19 mouse cellular contexts compared by ENCODE assay signal in the genomic region with DNA sequence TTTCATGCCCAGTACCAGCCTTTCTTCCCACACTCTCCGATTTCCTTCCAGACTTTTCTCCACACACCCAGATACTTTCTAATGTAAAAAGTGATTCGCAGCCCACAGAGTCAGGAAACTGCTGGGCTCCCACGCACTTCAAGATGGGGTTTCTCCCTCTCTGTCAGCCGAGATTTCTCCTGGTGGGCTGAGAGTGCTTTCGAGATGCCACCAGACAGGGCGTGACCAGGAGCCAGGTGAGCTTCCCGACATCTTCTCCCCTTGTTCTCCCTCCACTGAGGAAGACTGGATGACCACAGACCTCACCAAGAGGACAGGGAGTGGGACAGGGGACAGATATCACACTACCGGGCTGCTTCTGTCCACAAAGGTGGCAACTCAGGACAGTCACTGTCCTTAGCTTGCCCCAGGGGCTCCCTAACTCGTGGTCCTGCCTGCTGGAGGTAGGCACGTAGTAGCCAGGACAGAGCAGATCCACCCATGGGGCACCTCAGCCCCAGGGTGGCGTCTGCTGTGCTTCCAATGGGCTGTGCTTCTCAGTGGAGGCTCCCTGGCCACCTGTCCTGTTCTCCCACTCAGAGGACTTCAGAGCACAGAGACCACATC. TPM values are rescaled to one million over a fixed set of nuclear protein-coding genes. Genes with fewer than 3 reads are reported as not detected.
DNase-seq lines count a peak whose midpoint lies in the region; ATAC-seq lines count a peak whose summit lies in the region.
"Had no signal": no experiment of that assay in that cellular context is flagged by ENCODE, and none has a peak within 500 bp of the region (broad histone marks: within the 10 kb centered on the region; RNA-seq: fewer than 3 reads in every experiment).

No protein-coding gene starts in this region.

- peaks cover 69% of the 10 kb centered on the region for H3K27me3 ChIP-seq in heart, embryonic 10.5 days (ENCODE audit: insufficient read depth, poor library complexity, severe bottlenecking)
- peaks cover 13% of the 10 kb centered on the region for H3K27me3 ChIP-seq in heart, embryonic 11.5 days (ENCODE audit: control insufficient read depth, insufficient read depth, low read length)

- ATAC-seq in heart, embryonic 11.5 days (replicated peaks; ENCODE audit: insufficient number of reproducible peaks, low FRiP score, low TSS enrichment) = no peak
- ATAC-seq: forebrain, postnatal 0 days; inflammation-experienced regulatory T-cells, adult 6 months; midbrain, embryonic 16.5 days; Patski had no signal

- no peak overlapping the region for H3K9ac ChIP-seq in heart, embryonic 11.5 days (ENCODE audit: low read depth, low read length)
- H3K9ac ChIP-seq: embryonic facial prominence, embryonic 12.5 days; forebrain, postnatal 0 days; hindbrain, embryonic 12.5 days; limb, embryonic 13.5 days had no signal

- H3K4me1 ChIP-seq in heart, embryonic 10.5 days = peaks cover 6% of the 10 kb centered on the region
- H3K4me1 ChIP-seq in heart, embryonic 11.5 days (ENCODE audit: control insufficient read depth, insufficient read depth, low read length) = no peaks in the 10 kb centered on the region
- H3K4me1 ChIP-seq: embryonic facial prominence, embryonic 12.5 days had no signal

- H3K27ac ChIP-seq in heart, embryonic 10.5 days = no peak overlapping the region
- no peak overlapping the region for H3K27ac ChIP-seq in heart, embryonic 11.5 days (ENCODE audit: low read depth, low read length)
- H3K27ac ChIP-seq: embryonic facial prominence, embryonic 12.5 days; hindbrain, embryonic 12.5 days; left cerebral cortex, adult 2 months; limb, embryonic 13.5 days had no signal

- no peak overlapping the region for H3K4me3 ChIP-seq in heart, embryonic 10.5 days
- H3K4me3 ChIP-seq in heart, embryonic 11.5 days (ENCODE audit: low read depth, low read length) = no peak overlapping the region
- H3K4me3 ChIP-seq: embryonic facial prominence, embryonic 12.5 days; erythroblast, embryonic 14.5 days; hindbrain, embryonic 12.5 days; left cerebral cortex, adult 2 months; limb, embryonic 13.5 days had no signal

- 60% methylated on average over 11 of the region's 11 CpGs for WGBS in heart, embryonic 10.5 days
- 58% methylated on average over 11 of the region's 11 CpGs for WGBS in heart, embryonic 11.5 days (ENCODE audit: insufficient replicate concordance)

- H3K9me3 ChIP-seq in heart, embryonic 10.5 days = no peaks in the 10 kb centered on the region
- no peaks in the 10 kb centered on the region for H3K9me3 ChIP-seq in heart, embryonic 11.5 days (replicated peaks; ENCODE audit: control insufficient read depth, low read length)
- H3K9me3 ChIP-seq: embryonic facial prominence, embryonic 12.5 days; hindbrain, embryonic 12.5 days; limb, embryonic 13.5 days had no signal

- no peaks in the 10 kb centered on the region for H3K36me3 ChIP-seq in heart, embryonic 10.5 days
- no peaks in the 10 kb centered on the region for H3K36me3 ChIP-seq in heart, embryonic 11.5 days (ENCODE audit: control insufficient read depth, insufficient read depth, low read length)
- H3K36me3 ChIP-seq: embryonic facial prominence, embryonic 12.5 days; hindbrain, embryonic 12.5 days; limb, embryonic 13.5 days had no signal

- H3K4me2 ChIP-seq in heart, embryonic 11.5 days = no peak overlapping the region
- H3K4me2 ChIP-seq: embryonic facial prominence, embryonic 12.5 days; hindbrain, embryonic 12.5 days; limb, embryonic 13.5 days had no signal

- DNase-seq in heart, embryonic 10.5 days (ENCODE audit: low spot score) = peak; percentile 74
- peak; percentile 0 for DNase-seq in ovary, adult 18-20 months (ENCODE audit: low spot score)
- no peak for DNase-seq in ovary, postnatal 10 days (ENCODE audit: low spot score)
- peak; percentile 15 to 57 for DNase-seq in urinary bladder, postnatal 4 days (ENCODE audit: low spot score in 2 of 2)
- no peak for DNase-seq in urinary bladder, postnatal 10 days (ENCODE audit: low spot score)
- no peak for DNase-seq in lung, postnatal 14 days
- DNase-seq: adrenal gland, adult 8-10 months; layer of hippocampus, adult 9-11 months had no signal

RNA-seq across cellular contexts. Expression of gene Pck1, which starts 31.7 kb away (rescaled TPM):
- not detected in 2 replicates for polyA plus RNA-seq in heart, embryonic 10.5 days (2016; fragmentation: Nextera tagmentation; extraction: Ambion mirVana)
- polyA plus RNA-seq in heart, embryonic 11.5 days (2014; fragmentation: Nextera tagmentation; extraction: Ambion mirVana) = not detected in 2 replicates
- polyA plus RNA-seq: embryonic facial prominence, embryonic 12.5 days; forebrain, postnatal 0 days; hindbrain, embryonic 12.5 days; inflammation-experienced regulatory T-cells, adult 6 months; limb, embryonic 13.5 days; midbrain, embryonic 16.5 days; Patski had no signal

RNA-seq across cellular contexts. Expression of gene Zbp1, which starts 34.1 kb away (rescaled TPM):
- not detected in 2 replicates for polyA plus RNA-seq in heart, embryonic 10.5 days (2016; fragmentation: Nextera tagmentation; extraction: Ambion mirVana)
- not detected in 2 replicates for polyA plus RNA-seq in heart, embryonic 11.5 days (2014; fragmentation: Nextera tagmentation; extraction: Ambion mirVana)
- polyA plus RNA-seq: embryonic facial prominence, embryonic 12.5 days; erythroblast, embryonic 14.5 days; kidney, embryonic 14.5 days; midbrain, embryonic 16.5 days had no signal

Comparison
In these comparisons a context has a peak if more than half of its experiments do, and no peak if none do; other contexts are left out.
1. DNase-seq: peak in heart, embryonic 10.5 days (single experiment), ovary, adult 18-20 months (single experiment) and urinary bladder, postnatal 4 days (2 of 2); none in ovary, postnatal 10 days (single experiment), urinary bladder, postnatal 10 days (single experiment) and lung, postnatal 14 days (single experiment).